Comparison of ENCODE assay signal across 23 mouse cellular contexts in genomic region chr12:78916278-78916677, GRCm38 (mm10). TPM values are rescaled to one million over a fixed set of nuclear protein-coding genes. Genes with fewer than 3 reads are reported as not detected.
DNase-seq lines count a peak whose midpoint lies in the region; ATAC-seq and TF ChIP-seq lines count a peak whose summit lies in the region.
"Had no signal": no experiment of that assay in that cellular context is flagged by ENCODE, and none has a peak within 500 bp of the region (broad histone marks: within the 10 kb centered on the region; RNA-seq: fewer than 3 reads in every experiment).

No protein-coding gene starts in this region.

- H3K9ac ChIP-seq in intestine, postnatal 0 days (ENCODE audit: low read depth, low read length): no peak overlapping the region
- no peak overlapping the region for H3K9ac ChIP-seq in intestine, embryonic 15.5 days
- peak overlapping the region; percentile 63; the same call in 1 of the 2 replicates for H3K9ac ChIP-seq in liver, embryonic 13.5 days
- H3K9ac ChIP-seq: embryonic facial prominence, embryonic 15.5 days; hindbrain, embryonic 13.5 days; midbrain, embryonic 12.5 days had no signal

- peak; percentile 56 for DNase-seq in 416B (ENCODE audit: low read depth)
- DNase-seq in G1E (ENCODE audit: low spot score): no peak
- no peak for DNase-seq in liver, embryonic 13.5 days
- DNase-seq in cerebellum, postnatal 10 days: no peak
- DNase-seq in kidney, postnatal 36 days: no peak
- DNase-seq in heart, adult 9 months (ENCODE audit: low spot score in 2 of 2): no peak
- DNase-seq: adrenal gland, adult 8-10 months; cerebellum, adult 9-10 months; heart, adult 11 months; heart, postnatal 10 days; kidney, adult 2 months; lung, postnatal 10 days; retina, postnatal 1 day; spleen, adult 18-20 months; thymus, postnatal 4 days had no signal

- H3K27me3 ChIP-seq in intestine, postnatal 0 days (replicated peaks; ENCODE audit: control insufficient read depth, insufficient read depth, low read length): no peaks in the 10 kb centered on the region
- H3K27me3 ChIP-seq in intestine, embryonic 15.5 days (replicated peaks): no peaks in the 10 kb centered on the region; the same call in 1 of the 2 replicates
- no peaks in the 10 kb centered on the region for H3K27me3 ChIP-seq in G1E (ENCODE audit: insufficient read depth, low read length)
- peaks cover 20% of the 10 kb centered on the region for H3K27me3 ChIP-seq in liver, embryonic 13.5 days

- no peak overlapping the region for H3K4me2 ChIP-seq in intestine, postnatal 0 days (replicated peaks; ENCODE audit: low read depth)
- H3K4me2 ChIP-seq in intestine, embryonic 15.5 days (replicated peaks): no peak overlapping the region
- peak overlapping the region; percentile 51; the same call in 1 of the 2 replicates for H3K4me2 ChIP-seq in liver, embryonic 13.5 days
- H3K4me2 ChIP-seq: embryonic facial prominence, embryonic 15.5 days; hindbrain, embryonic 13.5 days; midbrain, embryonic 12.5 days had no signal

- no peaks in the 10 kb centered on the region for H3K9me3 ChIP-seq in intestine, postnatal 0 days (ENCODE audit: control insufficient read depth)
- no peaks in the 10 kb centered on the region for H3K9me3 ChIP-seq in intestine, embryonic 15.5 days
- H3K9me3 ChIP-seq in G1E (replicated peaks): no peaks in the 10 kb centered on the region; the same call in 1 of the 2 replicates
- no peaks in the 10 kb centered on the region for H3K9me3 ChIP-seq in liver, embryonic 13.5 days (replicated peaks)
- H3K9me3 ChIP-seq: embryonic facial prominence, embryonic 15.5 days; hindbrain, embryonic 13.5 days; midbrain, embryonic 12.5 days had no signal

- H3K4me1 ChIP-seq in intestine, postnatal 0 days (replicated peaks; ENCODE audit: control insufficient read depth, insufficient read depth, low read length): no peaks in the 10 kb centered on the region; the same call in 1 of the 2 replicates
- peaks cover 9% of the 10 kb centered on the region for H3K4me1 ChIP-seq in intestine, embryonic 15.5 days (replicated peaks)
- peaks cover 41% of the 10 kb centered on the region for H3K4me1 ChIP-seq in G1E (ENCODE audit: insufficient read depth, low read depth, low read length)
- H3K4me1 ChIP-seq in liver, embryonic 13.5 days (replicated peaks): peaks cover 69% of the 10 kb centered on the region

- no peak overlapping the region for H3K27ac ChIP-seq in intestine, postnatal 0 days (ENCODE audit: low read depth, low read length)
- H3K27ac ChIP-seq in intestine, embryonic 15.5 days: no peak overlapping the region
- H3K27ac ChIP-seq in liver, embryonic 13.5 days: peak overlapping the region; percentile 97
- H3K27ac ChIP-seq: embryonic facial prominence, embryonic 15.5 days; hindbrain, embryonic 13.5 days; midbrain, embryonic 12.5 days had no signal

- TF ChIP-seq CTCF in intestine, postnatal 0 days (IDR thresholded peaks at IDR 0.05; ENCODE audit: low read depth): peak; percentile 41
- TF ChIP-seq CTCF in G1E (IDR thresholded peaks at IDR 0.05; ENCODE audit: low read depth, low read length): peak; percentile 28

- no peak overlapping the region for H3K4me3 ChIP-seq in intestine, postnatal 0 days (ENCODE audit: low read depth, low read length)
- no peak overlapping the region for H3K4me3 ChIP-seq in intestine, embryonic 15.5 days (replicated peaks)
- no peak overlapping the region for H3K4me3 ChIP-seq in G1E (ENCODE audit: low read depth, low read length)
- no peak overlapping the region for H3K4me3 ChIP-seq in liver, embryonic 13.5 days (replicated peaks)
- H3K4me3 ChIP-seq: embryonic facial prominence, embryonic 15.5 days; hindbrain, embryonic 13.5 days; midbrain, embryonic 12.5 days; myocyte had no signal

- ATAC-seq in intestine, postnatal 0 days: no peak
- ATAC-seq in intestine, embryonic 15.5 days: no peak
- no peak for ATAC-seq in G1E (ENCODE audit: extremely low read depth, insufficient number of reproducible peaks, low FRiP score, poor library complexity, severe bottlenecking)
- ATAC-seq in liver, embryonic 13.5 days (ENCODE audit: low read depth): no peak
- ATAC-seq: forebrain, embryonic 14.5 days had no signal

- WGBS in intestine, postnatal 0 days: 79% methylated on average over 3 of the region's 3 CpGs
- 75% methylated on average over 3 of the region's 3 CpGs for WGBS in intestine, embryonic 15.5 days
- WGBS in liver, embryonic 13.5 days (ENCODE audit: insufficient replicate concordance): 66% methylated on average over 3 of the region's 3 CpGs

- H3K36me3 ChIP-seq in intestine, postnatal 0 days (ENCODE audit: control insufficient read depth, insufficient read depth): no peaks in the 10 kb centered on the region
- no peaks in the 10 kb centered on the region for H3K36me3 ChIP-seq in intestine, embryonic 15.5 days
- no peaks in the 10 kb centered on the region for H3K36me3 ChIP-seq in G1E (replicated peaks)
- H3K36me3 ChIP-seq in liver, embryonic 13.5 days: peaks cover 9% of the 10 kb centered on the region; the same call in 1 of the 2 replicates
- H3K36me3 ChIP-seq: embryonic facial prominence, embryonic 15.5 days; hindbrain, embryonic 13.5 days; midbrain, embryonic 12.5 days had no signal

RNA-seq across cellular contexts. Expression of gene Plek2, which starts 9.5 kb away (rescaled TPM):
- polyA plus RNA-seq in intestine, postnatal 0 days (2015; fragmentation: Nextera tagmentation; extraction: Ambion mirVana): 21.5 and 23.5 TPM in 2 replicates
- 24.3 and 24.9 TPM in 2 replicates for polyA plus RNA-seq in intestine, embryonic 15.5 days (2015; fragmentation: Nextera tagmentation; extraction: Ambion mirVana)
- total RNA-seq in G1E (2014; fragmentation: Nextera tagmentation): not detected in 2 replicates
- total RNA-seq in G1E (2017): not detected in 2 replicates
- not detected in 2 replicates for polyA plus RNA-seq in G1E (2012)
- 52.5 and 54.4 TPM in 2 replicates for polyA plus RNA-seq in liver, embryonic 13.5 days (2015; fragmentation: Nextera tagmentation; extraction: Ambion mirVana)
- total RNA-seq: neutrophil, adult 5-6 weeks had no signal

RNA-seq across cellular contexts. Expression of gene Eif2s1, which starts 54.7 kb away (rescaled TPM):
- 71.2 and 77.6 TPM in 2 replicates for polyA plus RNA-seq in intestine, postnatal 0 days (2015; fragmentation: Nextera tagmentation; extraction: Ambion mirVana)
- 227 and 228 TPM in 2 replicates for polyA plus RNA-seq in intestine, embryonic 15.5 days (2015; fragmentation: Nextera tagmentation; extraction: Ambion mirVana)
- 332 and 357 TPM in 2 replicates for total RNA-seq in G1E (2014; fragmentation: Nextera tagmentation)
- total RNA-seq in G1E (2017): 191 and 198 TPM in 2 replicates
- polyA plus RNA-seq in G1E (2012): 43.4 and 52.3 TPM in 2 replicates
- polyA plus RNA-seq in liver, embryonic 13.5 days (2015; fragmentation: Nextera tagmentation; extraction: Ambion mirVana): 238 and 279 TPM in 2 replicates

RNA-seq across cellular contexts. Expression of gene Atp6v1d, which starts 54.8 kb away (rescaled TPM):
- polyA plus RNA-seq in intestine, postnatal 0 days (2015; fragmentation: Nextera tagmentation; extraction: Ambion mirVana): 124 and 138 TPM in 2 replicates
- 50.6 and 61.1 TPM in 2 replicates for polyA plus RNA-seq in intestine, embryonic 15.5 days (2015; fragmentation: Nextera tagmentation; extraction: Ambion mirVana)
- total RNA-seq in G1E (2014; fragmentation: Nextera tagmentation) (114 and 119 TPM in 2 replicates), G1E (2017) (140 and 149 TPM in 2 replicates)
- polyA plus RNA-seq in G1E (2012): 7.1 and 10.0 TPM in 2 replicates
- 28.0 and 38.8 TPM in 2 replicates for polyA plus RNA-seq in liver, embryonic 13.5 days (2015; fragmentation: Nextera tagmentation; extraction: Ambion mirVana)

Comparison
In these comparisons a context has a peak if more than half of its experiments do, and no peak if none do; other contexts are left out.
1. RNA of gene Plek2, which starts 9.5 kb away (polyA plus RNA-seq): 52.5 to 54.4 TPM in liver, embryonic 13.5 days, 24.3 to 24.9 TPM in intestine, embryonic 15.5 days and 21.5 to 23.5 TPM in intestine, postnatal 0 days; not detected in G1E; every median in the first group is over 10 times any median in the second.